Mouse (Mus musculus): Measurements from ENCODE around the gene Morn1. TPM values are rescaled to one million over a fixed set of nuclear protein-coding genes. Genes with fewer than 3 reads are reported as not detected.
A peak's percentile ranks its signal among the peaks of the same experiment; 100 is the strongest.

Gene Morn1
- total and polyA plus RNA-seq, 2 experiments from 2014 or later = 9.0 to 10.0 TPM

DNA sequence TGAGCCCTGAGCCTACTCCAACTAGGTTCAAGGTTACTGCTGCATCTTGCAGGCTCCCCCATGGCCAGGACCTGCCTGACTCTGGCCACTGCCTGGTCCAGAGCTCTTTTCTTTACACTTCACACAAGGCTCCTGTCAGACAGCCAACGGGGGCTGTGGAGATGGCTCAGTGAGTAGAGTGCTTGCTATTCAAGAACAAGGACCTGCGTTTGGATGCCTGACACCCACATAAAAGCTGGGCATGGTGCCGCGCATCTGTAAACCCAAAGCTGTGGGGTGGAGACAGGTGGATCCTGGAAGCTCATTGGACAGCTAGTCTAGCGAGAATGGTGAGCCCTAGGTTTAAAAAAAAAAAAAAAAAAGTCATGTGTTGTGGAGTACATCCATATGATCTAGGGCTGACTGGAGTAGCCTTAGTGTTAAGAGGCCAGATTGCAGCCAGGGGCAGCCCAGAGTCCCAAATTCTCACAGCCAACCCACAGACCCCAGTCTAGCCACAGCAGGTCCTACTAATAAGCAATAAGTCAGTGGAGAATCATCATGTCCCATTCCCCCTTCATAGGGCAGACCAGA lies 85.7 kb downstream of the Morn1 start:
- H3K27ac ChIP-seq = peak overlapping the region; percentile 84
- H3K4me3 ChIP-seq (ENCODE audit: low read length) = no peak overlapping the region
- peaks cover 51% of the 10 kb centered on the region for H3K4me1 ChIP-seq (ENCODE audit: insufficient read depth, low read length)
- no peak overlapping the region for H3K9ac ChIP-seq (replicated peaks; ENCODE audit: low read length)
- no peaks in the 10 kb centered on the region for H3K36me3 ChIP-seq (ENCODE audit: insufficient read depth, low read length)
- no peaks in the 10 kb centered on the region for H3K9me3 ChIP-seq (ENCODE audit: low read length)
- WGBS = 38% methylated on average over 5 of the region's 5 CpGs
- DNase-seq (ENCODE audit: low spot score) (peak; percentile 57), ATAC-seq (no peak)
- H3K4me2 ChIP-seq (ENCODE audit: low read depth, low read length) = peak overlapping the region; percentile 36; the same call in 1 of the 2 replicates
- no peak for TF ChIP-seq CTCF (IDR thresholded peaks at IDR 0.05; ENCODE audit: low read depth)
- H3K27me3 ChIP-seq (ENCODE audit: insufficient read depth, low read length) = no peaks in the 10 kb centered on the region

DNA sequence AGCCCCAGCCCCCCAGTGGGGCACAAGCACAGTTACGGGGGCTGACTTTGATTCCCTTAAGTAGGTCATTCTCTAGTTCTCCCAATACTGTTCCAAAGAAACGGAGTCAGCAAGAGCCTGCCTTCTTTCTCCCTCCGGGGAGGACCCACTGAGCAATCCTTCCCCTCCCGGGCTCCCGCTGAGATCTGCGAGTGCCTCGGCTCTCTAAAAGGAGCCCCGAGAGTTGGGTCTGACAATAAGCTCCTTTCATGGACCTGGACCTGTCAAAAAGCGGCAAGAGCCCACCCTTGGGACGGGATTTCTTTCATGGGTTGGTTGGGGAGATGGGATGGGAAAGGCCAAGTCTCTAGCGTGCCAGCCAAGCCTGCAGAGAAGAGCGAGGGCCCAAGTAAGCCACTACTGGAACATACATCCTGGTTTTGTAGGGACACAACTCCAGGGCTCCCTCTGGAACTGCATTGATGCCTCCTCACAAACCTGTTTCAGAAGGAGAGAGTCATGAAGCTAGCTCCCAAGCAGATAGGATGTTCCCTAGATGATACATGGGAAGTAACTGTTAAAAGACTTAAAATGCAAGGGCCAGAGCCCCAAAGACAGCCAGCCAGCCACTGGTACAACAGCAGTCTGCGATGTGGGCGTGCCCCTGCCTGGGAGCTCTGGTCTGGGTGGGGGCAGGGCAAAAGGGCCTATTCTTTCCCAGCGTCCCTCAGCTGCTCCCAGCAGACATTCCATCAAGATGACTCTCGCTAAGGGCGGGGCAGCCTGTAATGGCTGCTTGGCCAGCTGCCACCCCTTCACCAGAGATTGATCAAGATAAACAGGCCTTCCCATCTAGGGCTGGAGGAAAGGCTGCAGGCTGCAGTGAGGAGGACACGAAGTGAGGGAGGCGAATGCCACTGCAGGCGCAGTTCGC lies 86.8 kb downstream of the Morn1 start:
- TF ChIP-seq CTCF (IDR thresholded peaks at IDR 0.05; ENCODE audit: low read depth) = no peak
- Histone ChIP-seq H3K36me3 (ENCODE audit: insufficient read depth, low read length) (no peaks in the 10 kb centered on the region), H3K4me3 (ENCODE audit: low read length) (no peak overlapping the region), H3K4me1 (ENCODE audit: insufficient read depth, low read length) (peaks cover 58% of the 10 kb centered on the region), H3K9me3 (ENCODE audit: low read length) (no peaks in the 10 kb centered on the region), H3K4me2 (ENCODE audit: low read depth, low read length) (peak overlapping the region; percentile 36), H3K9ac (replicated peaks; ENCODE audit: low read length) (peak overlapping the region; percentile 22), H3K27me3 (ENCODE audit: insufficient read depth, low read length) (no peaks in the 10 kb centered on the region), H3K27ac (peak overlapping the region; percentile 84)
- peak; percentile 89 for ATAC-seq
- 8% methylated on average over 21 of the region's 21 CpGs for WGBS
- DNase-seq (ENCODE audit: low spot score) = peak; percentile 90

DNA sequence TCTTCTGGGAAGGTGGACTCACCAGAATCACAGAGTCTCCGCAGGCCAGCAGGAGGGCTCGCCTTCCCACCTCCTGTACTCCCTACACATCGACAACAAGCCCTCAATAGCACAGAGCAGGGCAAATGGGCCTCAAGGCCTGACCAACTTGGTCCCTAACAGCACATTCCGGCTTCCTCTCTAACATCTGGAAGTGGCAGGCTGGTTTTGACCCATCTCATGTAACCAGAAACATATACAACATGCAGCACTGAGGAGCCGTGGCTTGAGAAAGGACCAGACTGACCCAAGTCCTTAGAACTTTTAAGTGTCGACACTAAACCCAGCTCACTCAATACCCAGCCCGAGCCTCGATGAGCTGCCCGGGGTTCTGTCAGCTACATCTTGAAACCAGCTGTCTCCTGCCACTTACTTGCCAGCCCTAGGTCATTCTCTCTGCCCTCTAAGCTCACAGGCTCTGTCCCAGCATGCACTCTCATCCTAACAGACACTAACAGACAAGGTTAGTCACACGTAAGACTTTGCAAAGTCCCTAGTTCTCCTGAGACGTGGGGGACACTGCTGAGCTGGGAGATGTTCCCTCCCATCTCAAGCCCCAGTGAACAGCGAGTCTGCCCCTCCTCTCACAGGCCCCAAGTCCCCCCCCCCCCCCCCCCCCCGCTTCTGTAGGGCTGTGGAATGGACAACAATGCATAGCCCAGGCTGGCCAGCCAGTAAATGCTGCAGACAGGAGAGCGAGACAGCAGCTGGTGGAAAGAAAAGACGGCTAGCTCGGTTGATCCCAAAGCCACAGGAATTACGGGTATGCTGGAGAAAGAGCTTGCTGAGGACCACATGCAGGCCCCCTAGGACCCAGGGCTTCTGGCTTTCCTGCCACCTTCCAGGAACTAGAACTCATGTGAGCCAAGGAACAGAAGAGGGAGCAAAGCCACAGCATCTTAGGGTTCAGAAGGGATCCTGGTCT lies 87.7 kb downstream of the Morn1 start:
- H3K36me3 ChIP-seq (ENCODE audit: insufficient read depth, low read length) = no peaks in the 10 kb centered on the region
- 15% methylated on average over 16 of the region's 17 CpGs for WGBS
- ATAC-seq (no peak), DNase-seq (ENCODE audit: low spot score) (no peak)
- H3K27me3 ChIP-seq (ENCODE audit: insufficient read depth, low read length) = no peaks in the 10 kb centered on the region
- H3K9ac ChIP-seq (replicated peaks; ENCODE audit: low read length) = peak overlapping the region; percentile 22
- H3K4me2 ChIP-seq (ENCODE audit: low read depth, low read length) = peak overlapping the region; percentile 36; the same call in 1 of the 2 replicates
- peaks cover 67% of the 10 kb centered on the region for H3K4me1 ChIP-seq (ENCODE audit: insufficient read depth, low read length)
- no peaks in the 10 kb centered on the region for H3K9me3 ChIP-seq (ENCODE audit: low read length)
- TF ChIP-seq CTCF (IDR thresholded peaks at IDR 0.05; ENCODE audit: low read depth) = 0 out of 2 replicates have a peak, but pooled peaks have one; percentile 5
- peak overlapping the region; percentile 84 for H3K27ac ChIP-seq
- no peak overlapping the region for H3K4me3 ChIP-seq (ENCODE audit: low read length)

DNA sequence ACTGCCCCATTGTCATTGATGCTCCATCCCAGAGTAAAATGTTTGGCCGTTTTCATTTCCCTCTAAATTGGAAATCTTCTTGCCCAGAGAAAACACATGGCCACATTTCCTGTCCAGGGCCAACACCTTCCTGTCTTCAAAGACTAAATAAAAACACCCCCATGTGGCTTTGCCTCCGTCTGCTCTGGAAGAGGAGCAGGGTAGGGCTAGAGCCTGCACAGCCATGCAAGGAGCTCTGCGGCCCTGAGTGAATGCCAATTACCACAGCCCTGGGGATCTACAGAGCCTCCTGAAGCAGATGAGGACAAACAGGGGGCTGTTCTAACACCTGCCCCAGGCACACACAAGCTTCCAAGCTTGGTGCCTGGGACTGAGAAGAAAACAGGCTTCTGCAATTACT lies 89.8 kb downstream of the Morn1 start:
- DNase-seq (ENCODE audit: low spot score) (no peak), ATAC-seq (no peak)
- Histone ChIP-seq H3K4me1 (ENCODE audit: insufficient read depth, low read length) (peaks cover 67% of the 10 kb centered on the region), H3K4me2 (ENCODE audit: low read depth, low read length) (no peak overlapping the region), H3K4me3 (ENCODE audit: low read length) (no peak overlapping the region), H3K9me3 (ENCODE audit: low read length) (no peaks in the 10 kb centered on the region), H3K36me3 (ENCODE audit: insufficient read depth, low read length) (no peaks in the 10 kb centered on the region), H3K9ac (replicated peaks; ENCODE audit: low read length) (no peak overlapping the region), H3K27me3 (ENCODE audit: insufficient read depth, low read length) (no peaks in the 10 kb centered on the region), H3K27ac (peak overlapping the region; percentile 17)
- no peak for TF ChIP-seq CTCF (IDR thresholded peaks at IDR 0.05; ENCODE audit: low read depth)
- 21% methylated on average over 3 of the region's 3 CpGs for WGBS

DNA sequence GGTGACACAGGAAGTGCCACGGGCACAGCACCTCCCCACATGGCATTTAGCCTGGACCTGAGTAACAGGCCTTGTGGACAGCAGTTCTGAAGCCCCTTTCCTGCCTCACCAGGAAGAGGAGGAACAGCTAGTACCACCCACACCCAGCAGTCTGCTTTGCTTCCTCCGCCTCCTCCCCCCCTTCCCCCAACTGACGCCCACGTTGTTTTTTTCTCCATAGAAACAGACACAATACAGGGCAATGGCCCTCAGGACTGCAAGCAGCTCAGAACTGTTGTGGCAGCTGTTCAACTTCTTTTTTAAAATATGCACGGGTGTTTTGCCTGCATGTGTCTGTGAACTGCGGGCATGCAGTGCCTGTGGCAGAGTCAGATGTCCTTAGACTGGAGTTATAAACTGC lies 91.9 kb downstream of the Morn1 start:
- DNase-seq (ENCODE audit: low spot score) (peak; percentile 65), ATAC-seq (peak; percentile 69)
- Histone ChIP-seq H3K4me2 (ENCODE audit: low read depth, low read length) (no peak overlapping the region), H3K4me3 (ENCODE audit: low read length) (no peak overlapping the region), H3K9me3 (ENCODE audit: low read length) (no peaks in the 10 kb centered on the region), H3K4me1 (ENCODE audit: insufficient read depth, low read length) (peaks cover 47% of the 10 kb centered on the region), H3K36me3 (ENCODE audit: insufficient read depth, low read length) (no peaks in the 10 kb centered on the region), H3K27ac (peak overlapping the region; percentile 77), H3K9ac (replicated peaks; ENCODE audit: low read length) (no peak overlapping the region; the same call in 1 of the 2 replicates), H3K27me3 (ENCODE audit: insufficient read depth, low read length) (no peaks in the 10 kb centered on the region)
- WGBS = 0% methylated on average over 6 of the region's 6 CpGs
- no peak for TF ChIP-seq CTCF (IDR thresholded peaks at IDR 0.05; ENCODE audit: low read depth)

DNA sequence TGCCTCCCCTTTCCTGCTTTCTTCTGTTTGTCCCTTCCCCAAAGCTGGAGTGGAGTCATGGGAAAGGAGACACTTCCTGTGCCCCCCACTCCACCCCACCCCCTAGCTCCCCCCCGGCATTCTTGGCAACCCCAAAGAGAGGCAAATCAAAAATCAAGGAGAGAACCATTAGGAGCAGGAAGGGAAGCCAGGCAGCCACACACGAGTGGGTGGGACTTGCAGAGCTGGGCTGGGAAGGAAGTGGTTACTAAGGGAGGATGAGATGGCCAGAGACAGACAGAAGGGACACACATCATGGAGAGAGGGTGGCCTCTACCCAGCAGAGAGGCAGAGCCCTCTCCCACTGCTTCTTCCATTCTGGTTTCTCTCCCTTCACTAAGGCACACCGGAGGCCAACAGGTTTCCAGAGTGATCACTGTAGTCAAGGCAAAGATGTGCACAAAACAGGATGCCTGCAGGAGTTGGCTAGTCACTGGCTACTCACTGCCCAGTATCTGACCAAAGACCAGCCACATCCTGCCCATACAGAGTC lies 92.7 kb downstream of the Morn1 start:
- no peak for TF ChIP-seq CTCF (IDR thresholded peaks at IDR 0.05; ENCODE audit: low read depth)
- WGBS = 9% methylated on average over 3 of the region's 3 CpGs
- peak; percentile 28 for DNase-seq (ENCODE audit: low spot score)
- H3K9ac ChIP-seq (replicated peaks; ENCODE audit: low read length) = no peak overlapping the region
- H3K4me1 ChIP-seq (ENCODE audit: insufficient read depth, low read length) = peaks cover 44% of the 10 kb centered on the region
- peak overlapping the region; percentile 14; the same call in 1 of the 2 replicates for H3K4me2 ChIP-seq (ENCODE audit: low read depth, low read length)
- H3K27me3 ChIP-seq (ENCODE audit: insufficient read depth, low read length) = no peaks in the 10 kb centered on the region
- H3K4me3 ChIP-seq (ENCODE audit: low read length) = no peak overlapping the region
- H3K9me3 ChIP-seq (ENCODE audit: low read length) = no peaks in the 10 kb centered on the region
- no peaks in the 10 kb centered on the region for H3K36me3 ChIP-seq (ENCODE audit: insufficient read depth, low read length)
- ATAC-seq = peak; percentile 51
- peak overlapping the region; percentile 77 for H3K27ac ChIP-seq
